Mouse (Mus musculus) intestine, postnatal 0 days (tissue): ENCODE data around the gene Tnfrsf23. TPM values are rescaled to one million over a fixed set of nuclear protein-coding genes. Genes with fewer than 3 reads are reported as not detected.

Experiments used
- ATAC-seq: fragments of 200-750 bp; cut with Nextera tagmentation; 2 replicates; pipeline ENCODE4 v1.8.0; 2017; ENCODE audit warnings: mild to moderate bottlenecking, moderate TSS enrichment, moderate library complexity
- H3K27ac ChIP-seq: fragments of 300-500 bp; sonication (generic); 2 replicates; pipeline ENCODE4 v1.5.1; 2014; ENCODE audit warnings: mild to moderate bottlenecking, low read depth, low read length, moderate library complexity
- H3K27me3 ChIP-seq: fragments of 300-500 bp; sonication (generic); replicated peaks from 2 replicates; pipeline ENCODE4 v1.6.1; 2014; ENCODE audit warnings: low read length, mixed read lengths; ENCODE audit not compliant: control insufficient read depth, insufficient read depth
- H3K36me3 ChIP-seq: fragments of 300-500 bp; sonication (generic); 2 replicates; pipeline ENCODE4 v1.6.1; 2014; ENCODE audit warnings: mild to moderate bottlenecking, moderate library complexity; ENCODE audit not compliant: control insufficient read depth, insufficient read depth
- H3K4me1 ChIP-seq: fragments of 300-500 bp; sonication (generic); replicated peaks from 2 replicates; pipeline ENCODE4 v1.6.1; 2014; ENCODE audit warnings: antibody characterized with exemption, low read length, mixed read lengths; ENCODE audit not compliant: control insufficient read depth, insufficient read depth
- H3K4me2 ChIP-seq: fragments of 300-500 bp; sonication (generic); replicated peaks from 2 replicates; pipeline ENCODE4 v1.6.1; 2014; ENCODE audit warnings: low read depth, mild to moderate bottlenecking, moderate library complexity
- H3K4me3 ChIP-seq: fragments of 300-500 bp; sonication (generic); 2 replicates; pipeline ENCODE4 v1.5.1; 2014; ENCODE audit warnings: low read depth, low read length
- H3K9ac ChIP-seq: fragments of 300-500 bp; sonication (generic); 2 replicates; pipeline ENCODE4 v1.6.1; 2014; ENCODE audit warnings: mild to moderate bottlenecking, low read depth, low read length
- H3K9me3 ChIP-seq: fragments of 300-500 bp; sonication (generic); 2 replicates; pipeline ENCODE4 v1.6.1; 2016; ENCODE audit warnings: mixed run types; ENCODE audit not compliant: control insufficient read depth
- CTCF ChIP-seq: sonication (generic); IDR thresholded peaks from 2 replicates; pipeline ENCODE4 v1.5.1; 2016; ENCODE audit warnings: low read depth, mild to moderate bottlenecking, control low read depth, antibody characterized with exemption, moderate library complexity
- WGBS: fragments of 180-500 bp; shearing (Covaris S2); extraction: QIAGEN DNeasy Blood & Tissue Kit; methylation state at CpG from one replicate; pipeline ENCODE4 v1.1.7; 2014; 5-methylcytosine and 5-hydroxymethylcytosine counted together
- polyA plus RNA-seq: library from polyadenylated mRNA; unstranded; fragments of >200 nt; fragmentation: Nextera tagmentation; extraction: Ambion mirVana; gene quantifications from 2 replicates; pipeline ENCODE4 v1.2.1, GENCODE M21; 2015

Tnfrsf23 gene
- polyA plus RNA-seq, 1 experiment from 2014 or later, result 6.3 TPM

GRCm38 (mm10) chr7:143625151-143625550, 60.5 kb downstream of the Tnfrsf23 start:
- 64% methylated on average over 5 of the region's 5 CpGs for WGBS
- Histone ChIP-seq H3K9me3 (no peaks in the 10 kb centered on the region), H3K9ac (no peak overlapping the region), H3K4me3 (no peak overlapping the region), H3K27ac (no peak overlapping the region), H3K4me2 (no peak overlapping the region), H3K27me3 (no peaks in the 10 kb centered on the region), H3K4me1 (no peaks in the 10 kb centered on the region), H3K36me3 (no peaks in the 10 kb centered on the region)
- no peak for ATAC-seq
- no peak for TF ChIP-seq CTCF

GRCm38 (mm10) chr7:143624561-143624960, 61.1 kb downstream of the Tnfrsf23 start:
- TF ChIP-seq CTCF, result no peak
- no peak for ATAC-seq
- H3K27me3 ChIP-seq, result no peaks in the 10 kb centered on the region
- no peaks in the 10 kb centered on the region for H3K36me3 ChIP-seq
- no peak overlapping the region for H3K9ac ChIP-seq
- no peaks in the 10 kb centered on the region for H3K4me1 ChIP-seq
- 77% methylated on average over 3 of the region's 3 CpGs for WGBS
- no peaks in the 10 kb centered on the region for H3K9me3 ChIP-seq
- H3K4me2 ChIP-seq, result no peak overlapping the region
- H3K4me3 ChIP-seq, result no peak overlapping the region
- H3K27ac ChIP-seq, result no peak overlapping the region

GRCm38 (mm10) chr7:143620951-143621350, 64.7 kb downstream of the Tnfrsf23 start:
- Histone ChIP-seq H3K4me1 (no peaks in the 10 kb centered on the region), H3K36me3 (no peaks in the 10 kb centered on the region), H3K9ac (no peak overlapping the region), H3K4me2 (no peak overlapping the region), H3K27me3 (no peaks in the 10 kb centered on the region), H3K4me3 (no peak overlapping the region), H3K9me3 (no peaks in the 10 kb centered on the region), H3K27ac (no peak overlapping the region)
- no peak for TF ChIP-seq CTCF
- no peak for ATAC-seq
- 30% methylated on average over 1 of the region's 1 CpGs for WGBS

Other genes with a start within 250 kb of the Tnfrsf23 start
- gene Cdkn1c, start 224.8 kb downstream of the Tnfrsf23 start, polyA plus RNA-seq, result 542 and 615 TPM in 2 replicates
- 21.6 and 25.0 TPM in 2 replicates for gene Slc22a18, start 212.1 kb downstream of the Tnfrsf23 start, polyA plus RNA-seq
- 1.0 and 1.3 TPM in 2 replicates for gene Phlda2, start 182.7 kb downstream of the Tnfrsf23 start, polyA plus RNA-seq
- gene Nap1l4, start 136.8 kb downstream of the Tnfrsf23 start, polyA plus RNA-seq, result 79.9 and 85.0 TPM in 2 replicates
- 19.3 and 21.1 TPM in 2 replicates for gene Cars, start 85.8 kb downstream of the Tnfrsf23 start, polyA plus RNA-seq
- gene Tnfrsf26, start 57.1 kb downstream of the Tnfrsf23 start, polyA plus RNA-seq, result 0.27 TPM in 2 replicates
- gene Tnfrsf22, start 36.2 kb downstream of the Tnfrsf23 start, polyA plus RNA-seq, result 2.7 and 3.1 TPM in 2 replicates
- 11.3 and 13.1 TPM in 2 replicates for gene Osbpl5, start 71.1 kb upstream of the Tnfrsf23 start, polyA plus RNA-seq
- not detected in 2 replicates for gene Mrgprg, start 81.1 kb upstream of the Tnfrsf23 start, polyA plus RNA-seq
- gene Mrgpre, start 98.6 kb upstream of the Tnfrsf23 start, polyA plus RNA-seq, result 1.0 and 1.5 TPM in 2 replicates
- 24.8 and 26.4 TPM in 2 replicates for gene Nadsyn1, start 137.0 kb upstream of the Tnfrsf23 start, polyA plus RNA-seq
- gene Dhcr7, start 137.3 kb upstream of the Tnfrsf23 start, polyA plus RNA-seq, result 30.4 and 31.2 TPM in 2 replicates
- not detected in 2 replicates for gene Gm498, start 181.0 kb upstream of the Tnfrsf23 start, polyA plus RNA-seq